Mouse (Mus musculus): ENCODE results near the gene Acsl3. TPM values are rescaled to one million over a fixed set of nuclear protein-coding genes. Genes with fewer than 3 reads are reported as not detected.

The Acsl3 gene
- polyA plus RNA-seq, 1 experiment from 2014 or later: 83.5 TPM

DNA sequence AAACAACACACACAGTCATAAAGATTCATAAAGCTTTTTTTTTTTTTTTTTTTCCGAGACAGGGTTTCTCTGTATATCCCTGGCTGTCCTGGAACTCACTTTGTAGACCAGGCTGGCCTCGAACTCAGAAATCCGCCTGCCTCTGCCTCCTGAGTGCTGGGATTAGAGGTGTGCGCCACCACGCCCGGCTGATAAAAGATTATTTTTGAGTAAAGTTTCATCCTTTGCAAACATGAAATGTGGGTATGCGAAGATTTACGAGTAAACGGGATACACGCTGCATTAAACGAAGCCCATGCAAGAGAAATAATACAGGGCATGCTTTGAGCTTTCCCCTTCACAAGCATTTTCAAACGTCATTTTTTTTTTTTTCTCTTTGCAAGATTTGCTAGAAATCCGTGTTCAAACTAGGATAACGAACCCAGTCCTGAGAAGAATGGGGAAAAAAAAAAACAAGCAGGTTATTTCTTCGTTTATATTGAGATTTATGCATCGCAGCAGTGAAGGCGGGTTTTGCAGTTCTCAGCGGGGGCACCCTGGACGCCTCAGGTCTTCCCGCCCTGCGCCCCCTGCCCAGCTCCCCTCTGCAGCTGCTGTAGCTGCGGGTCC is 500 bp upstream of the Acsl3 start:
- no peaks in the 10 kb centered on the region for H3K36me3 ChIP-seq (replicated peaks)
- peak overlapping the region; percentile 99 for H3K27ac ChIP-seq
- no peaks in the 10 kb centered on the region for H3K9me3 ChIP-seq
- WGBS: 31% methylated on average over 22 of the region's 22 CpGs
- H3K4me1 ChIP-seq: peaks cover 53% of the 10 kb centered on the region
- peak overlapping the region; percentile 96 for H3K4me3 ChIP-seq
- H3K27me3 ChIP-seq (ENCODE audit: poor library complexity, severe bottlenecking): no peaks in the 10 kb centered on the region
- no peak for DNase-seq (ENCODE audit: extremely low spot score, low spot score)

DNA sequence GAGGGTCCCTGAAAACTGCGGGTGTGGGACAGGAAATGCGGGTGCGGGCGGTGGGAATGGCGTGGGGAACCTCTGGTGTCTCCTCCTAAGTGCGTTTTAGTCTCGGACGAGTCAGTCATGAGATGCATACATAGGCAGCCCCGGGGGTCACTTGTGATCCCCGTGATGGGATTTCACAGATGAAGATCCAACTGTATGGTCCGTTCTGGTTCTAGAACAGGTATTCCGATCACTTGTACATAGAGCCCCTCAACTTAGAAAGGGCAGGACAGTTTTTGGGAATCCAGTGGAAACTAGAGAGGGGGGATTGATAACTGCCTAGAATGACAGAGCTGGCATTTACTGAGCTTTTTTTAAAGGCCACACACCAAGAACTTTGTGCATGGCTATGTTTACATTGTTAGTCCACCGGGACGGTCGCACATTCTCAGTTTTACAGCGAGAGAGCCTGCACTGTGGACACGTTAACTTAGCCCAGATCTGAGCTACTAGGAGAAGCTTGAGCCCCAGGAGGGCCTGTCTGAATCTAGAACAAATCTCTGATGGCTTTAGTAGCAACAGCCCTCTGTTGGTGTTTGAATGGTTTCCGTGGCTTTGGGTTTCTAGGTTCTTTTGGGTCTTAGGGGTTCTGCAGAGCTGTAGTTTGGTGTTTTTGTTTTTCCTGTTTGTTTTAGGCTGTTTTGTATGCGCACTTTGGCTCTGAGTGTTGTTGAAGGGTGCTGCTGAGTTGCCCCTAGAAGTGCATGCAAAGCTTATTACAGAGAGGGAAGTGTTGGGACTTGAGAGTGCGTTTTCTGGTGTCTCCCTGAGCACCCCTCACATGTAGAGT is 1.0 kb downstream of the Acsl3 start:
- peak overlapping the region; percentile 96 for H3K4me3 ChIP-seq
- peaks cover 53% of the 10 kb centered on the region for H3K4me1 ChIP-seq
- peak overlapping the region; percentile 99 for H3K27ac ChIP-seq
- H3K36me3 ChIP-seq (replicated peaks): peaks cover 4% of the 10 kb centered on the region
- 2% methylated on average over 20 of the region's 20 CpGs for WGBS
- H3K27me3 ChIP-seq (ENCODE audit: poor library complexity, severe bottlenecking): no peaks in the 10 kb centered on the region
- peak; percentile 25 for DNase-seq (ENCODE audit: extremely low spot score, low spot score)
- H3K9me3 ChIP-seq: no peaks in the 10 kb centered on the region

DNA sequence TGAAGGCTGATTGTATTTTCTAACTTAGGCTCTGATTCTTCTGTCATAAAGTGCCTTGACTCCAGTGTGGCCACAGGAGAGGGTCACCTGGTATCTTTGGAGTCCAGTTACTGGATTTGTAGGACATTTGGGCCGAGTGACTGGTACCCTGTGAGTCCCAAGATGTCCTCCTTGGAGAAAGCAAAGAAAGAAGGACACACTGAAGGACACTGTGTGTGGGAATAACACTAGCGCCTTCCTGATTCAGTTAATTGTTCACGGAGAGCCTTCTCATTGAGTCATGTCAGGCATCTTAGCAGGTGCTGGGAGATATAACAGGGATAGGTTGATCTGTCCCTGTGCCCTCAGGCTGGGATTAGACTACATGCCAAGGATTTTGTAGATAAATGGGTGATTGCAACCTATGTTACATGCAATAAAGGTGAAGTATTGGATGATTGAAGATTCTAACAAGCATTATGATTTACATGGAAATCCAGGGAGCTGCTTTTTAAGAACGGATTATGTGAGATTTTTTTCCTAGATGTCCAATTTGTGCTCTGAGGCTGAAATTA is 1.7 kb downstream of the Acsl3 start:
- Histone ChIP-seq H3K9me3 (no peaks in the 10 kb centered on the region), H3K4me1 (peaks cover 53% of the 10 kb centered on the region), H3K36me3 (replicated peaks) (peaks cover 11% of the 10 kb centered on the region), H3K4me3 (peak overlapping the region; percentile 96), H3K27ac (peak overlapping the region; percentile 99), H3K27me3 (ENCODE audit: poor library complexity, severe bottlenecking) (no peaks in the 10 kb centered on the region)
- DNase-seq (ENCODE audit: extremely low spot score, low spot score): no peak
- 40% methylated on average over 4 of the region's 4 CpGs for WGBS

DNA sequence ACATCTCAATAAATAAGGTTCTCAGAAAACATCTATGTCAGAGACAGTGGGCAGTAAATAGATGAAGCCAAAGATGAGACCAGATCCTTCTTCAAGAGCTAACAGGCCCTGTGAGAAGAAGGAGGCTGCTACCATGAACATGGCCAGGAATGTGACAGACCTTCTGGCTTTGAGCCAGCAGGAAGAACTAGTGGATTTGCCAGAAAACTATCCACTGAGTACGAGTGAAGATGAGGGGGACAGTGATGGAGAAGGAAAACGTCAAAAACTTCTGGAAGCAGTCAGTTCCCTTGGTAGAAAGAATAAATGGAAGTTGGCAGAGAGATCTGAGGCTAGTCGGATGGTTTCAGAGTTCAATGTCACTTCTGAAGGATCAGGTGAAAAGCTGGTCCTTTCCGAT is 6.7 kb downstream of the Acsl3 start:
- Histone ChIP-seq H3K9me3 (no peaks in the 10 kb centered on the region), H3K4me3 (no peak overlapping the region), H3K27ac (no peak overlapping the region), H3K27me3 (ENCODE audit: poor library complexity, severe bottlenecking) (no peaks in the 10 kb centered on the region), H3K4me1 (peaks cover 24% of the 10 kb centered on the region), H3K36me3 (replicated peaks) (peaks cover 61% of the 10 kb centered on the region)
- WGBS: 92% methylated on average over 4 of the region's 4 CpGs
- no peak for DNase-seq (ENCODE audit: extremely low spot score, low spot score)

DNA sequence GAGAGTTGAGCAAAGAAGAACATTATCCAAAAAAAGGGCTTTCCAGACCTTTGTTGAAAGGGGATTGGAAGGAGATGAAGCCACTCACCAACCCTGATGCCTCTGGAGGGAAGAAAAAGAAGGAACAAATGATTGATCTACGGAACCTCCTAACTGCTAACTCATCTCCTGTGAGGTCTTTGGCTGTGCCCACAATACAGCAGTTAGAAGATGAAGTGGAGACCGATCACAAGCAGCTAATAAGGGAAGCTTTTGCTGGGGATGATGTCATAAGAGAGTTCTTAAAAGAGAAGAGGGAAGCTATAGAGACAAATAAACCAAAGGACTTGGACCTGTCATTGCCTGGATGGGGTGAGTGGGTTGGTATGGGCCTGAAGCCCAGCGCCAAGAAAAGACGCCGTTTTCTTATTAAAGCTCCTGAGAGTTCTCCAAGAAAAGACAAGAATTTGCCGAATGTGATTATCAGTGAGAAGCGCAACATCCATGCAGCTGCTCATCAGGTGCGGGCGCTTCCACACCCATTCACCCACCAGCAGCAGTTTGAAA is 8.4 kb downstream of the Acsl3 start:
- DNase-seq (ENCODE audit: extremely low spot score, low spot score): no peak
- no peak overlapping the region for H3K4me3 ChIP-seq
- no peaks in the 10 kb centered on the region for H3K9me3 ChIP-seq
- WGBS: 96% methylated on average over 9 of the region's 9 CpGs
- no peaks in the 10 kb centered on the region for H3K27me3 ChIP-seq (ENCODE audit: poor library complexity, severe bottlenecking)
- no peak overlapping the region for H3K27ac ChIP-seq
- peaks cover 72% of the 10 kb centered on the region for H3K36me3 ChIP-seq (replicated peaks)
- H3K4me1 ChIP-seq: peaks cover 7% of the 10 kb centered on the region

DNA sequence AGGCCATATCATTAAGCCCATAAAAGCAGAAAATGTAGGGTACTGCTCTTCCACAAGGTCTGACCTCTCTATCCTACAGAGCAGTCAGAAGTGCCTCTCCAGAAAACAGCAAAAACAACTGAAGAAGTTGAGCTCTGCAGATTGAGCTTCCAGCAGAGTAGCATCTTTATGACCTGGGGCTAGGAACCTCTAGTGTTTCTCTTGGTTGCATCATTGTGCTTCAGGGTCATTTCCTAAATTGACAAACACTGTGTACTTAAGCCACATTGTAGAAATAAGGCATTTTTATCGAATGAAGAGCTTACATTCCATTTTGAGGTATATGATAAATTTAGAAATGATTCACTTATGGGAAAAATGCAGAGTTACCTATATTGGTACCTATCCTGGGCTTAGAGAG is 9.0 kb downstream of the Acsl3 start:
- peaks cover 72% of the 10 kb centered on the region for H3K36me3 ChIP-seq (replicated peaks)
- H3K4me1 ChIP-seq: peaks cover 1% of the 10 kb centered on the region
- no peak overlapping the region for H3K27ac ChIP-seq
- H3K9me3 ChIP-seq: no peaks in the 10 kb centered on the region
- H3K4me3 ChIP-seq: no peak overlapping the region
- DNase-seq (ENCODE audit: extremely low spot score, low spot score): no peak
- 92% methylated on average over 1 of the region's 1 CpGs for WGBS
- H3K27me3 ChIP-seq (ENCODE audit: poor library complexity, severe bottlenecking): no peaks in the 10 kb centered on the region

DNA sequence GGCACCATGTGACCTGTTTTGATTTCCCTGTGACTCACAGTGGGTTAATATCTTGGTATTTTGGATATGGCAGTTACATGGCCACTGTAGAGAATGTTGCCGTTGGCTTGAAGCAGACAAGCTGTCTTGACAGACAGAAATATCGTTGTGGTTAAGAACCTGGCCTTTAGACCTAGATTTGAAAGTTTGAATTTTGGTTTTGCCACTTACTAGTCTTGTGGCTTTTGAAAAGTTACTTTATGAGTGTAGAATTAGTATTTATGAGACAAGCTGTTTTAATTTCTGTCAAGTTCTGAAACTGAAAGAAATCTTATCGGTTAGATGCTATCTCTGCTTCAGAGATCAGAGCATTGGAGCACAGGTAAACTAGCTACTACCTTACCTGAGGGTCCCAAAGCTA is 24.7 kb downstream of the Acsl3 start:
- no peak overlapping the region for H3K27ac ChIP-seq
- H3K9me3 ChIP-seq: no peaks in the 10 kb centered on the region
- DNase-seq (ENCODE audit: extremely low spot score, low spot score): no peak
- H3K4me1 ChIP-seq: no peaks in the 10 kb centered on the region
- 97% methylated on average over 3 of the region's 3 CpGs for WGBS
- H3K36me3 ChIP-seq (replicated peaks): peaks cover 39% of the 10 kb centered on the region
- no peaks in the 10 kb centered on the region for H3K27me3 ChIP-seq (ENCODE audit: poor library complexity, severe bottlenecking)
- H3K4me3 ChIP-seq: no peak overlapping the region

DNA sequence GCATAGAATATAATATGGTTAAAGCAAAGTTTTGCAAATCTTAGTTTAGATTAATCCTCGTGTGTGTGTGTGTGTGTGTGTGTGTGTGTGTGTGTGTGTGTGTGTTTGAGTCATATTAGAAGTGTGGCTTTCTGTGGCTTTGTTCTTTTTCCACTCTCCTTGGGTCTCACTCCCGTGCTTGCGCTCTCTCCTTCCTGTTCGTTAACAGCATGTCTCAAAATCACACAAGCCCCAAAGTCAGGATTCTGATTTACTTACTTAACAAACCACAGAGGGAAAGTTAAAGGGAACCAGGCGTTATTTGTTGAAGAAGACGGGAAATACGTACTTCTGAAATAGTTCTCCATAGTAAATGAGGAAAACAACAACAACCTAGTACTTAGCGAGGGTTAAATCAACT is 26.5 kb downstream of the Acsl3 start:
- Histone ChIP-seq H3K27ac (no peak overlapping the region), H3K27me3 (ENCODE audit: poor library complexity, severe bottlenecking) (no peaks in the 10 kb centered on the region), H3K36me3 (replicated peaks) (peaks cover 49% of the 10 kb centered on the region), H3K4me1 (no peaks in the 10 kb centered on the region), H3K4me3 (no peak overlapping the region), H3K9me3 (no peaks in the 10 kb centered on the region)
- WGBS: 89% methylated on average over 8 of the region's 8 CpGs
- no peak for DNase-seq (ENCODE audit: extremely low spot score, low spot score)

DNA sequence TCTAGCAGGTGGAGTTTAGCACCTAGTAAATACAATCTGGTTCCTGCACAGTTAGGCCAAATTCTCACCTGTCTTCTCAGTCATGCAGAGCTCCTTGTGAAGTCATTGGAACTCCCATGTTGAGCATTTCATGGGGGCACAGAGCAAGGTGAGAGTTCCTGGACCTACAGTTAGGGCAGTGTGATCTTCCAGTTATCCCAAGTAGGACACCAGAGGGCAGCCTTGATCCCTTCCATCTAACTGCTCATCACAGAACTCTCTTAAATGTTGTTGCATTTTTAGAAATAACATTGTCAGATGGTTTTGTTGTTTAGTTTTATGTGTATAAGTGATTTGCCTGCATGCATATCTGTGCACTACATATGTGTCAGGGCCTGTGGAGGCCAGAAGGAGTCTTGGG is 29.2 kb downstream of the Acsl3 start:
- Histone ChIP-seq H3K36me3 (replicated peaks) (peaks cover 65% of the 10 kb centered on the region), H3K9me3 (no peaks in the 10 kb centered on the region), H3K27me3 (ENCODE audit: poor library complexity, severe bottlenecking) (no peaks in the 10 kb centered on the region), H3K4me1 (no peaks in the 10 kb centered on the region), H3K4me3 (no peak overlapping the region), H3K27ac (no peak overlapping the region)
- no peak for DNase-seq (ENCODE audit: extremely low spot score, low spot score)

DNA sequence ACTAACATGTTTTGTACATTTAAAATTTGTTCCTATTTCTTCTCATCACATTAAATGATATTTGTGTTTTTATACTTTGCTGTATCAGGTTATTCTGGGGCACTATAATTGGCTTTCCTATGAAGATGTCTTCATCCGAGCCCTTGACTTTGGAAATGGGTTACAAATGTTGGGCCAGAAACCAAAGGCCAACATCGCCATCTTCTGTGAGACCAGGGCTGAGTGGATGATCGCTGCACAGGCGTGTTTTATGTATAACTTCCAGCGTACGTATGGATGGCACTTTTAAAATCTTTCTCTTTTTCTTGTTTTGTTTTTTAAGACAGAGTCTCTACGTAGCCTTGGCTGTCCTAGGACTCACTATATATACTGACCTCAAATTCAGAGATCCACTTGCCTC is 30.5 kb downstream of the Acsl3 start:
- H3K4me1 ChIP-seq: no peaks in the 10 kb centered on the region
- no peak overlapping the region for H3K4me3 ChIP-seq
- peaks cover 65% of the 10 kb centered on the region for H3K36me3 ChIP-seq (replicated peaks)
- no peak overlapping the region for H3K27ac ChIP-seq
- no peak for DNase-seq (ENCODE audit: extremely low spot score, low spot score)
- no peaks in the 10 kb centered on the region for H3K27me3 ChIP-seq (ENCODE audit: poor library complexity, severe bottlenecking)
- H3K9me3 ChIP-seq: no peaks in the 10 kb centered on the region
- 94% methylated on average over 7 of the region's 7 CpGs for whole genome bisulfite sequencing

DNA sequence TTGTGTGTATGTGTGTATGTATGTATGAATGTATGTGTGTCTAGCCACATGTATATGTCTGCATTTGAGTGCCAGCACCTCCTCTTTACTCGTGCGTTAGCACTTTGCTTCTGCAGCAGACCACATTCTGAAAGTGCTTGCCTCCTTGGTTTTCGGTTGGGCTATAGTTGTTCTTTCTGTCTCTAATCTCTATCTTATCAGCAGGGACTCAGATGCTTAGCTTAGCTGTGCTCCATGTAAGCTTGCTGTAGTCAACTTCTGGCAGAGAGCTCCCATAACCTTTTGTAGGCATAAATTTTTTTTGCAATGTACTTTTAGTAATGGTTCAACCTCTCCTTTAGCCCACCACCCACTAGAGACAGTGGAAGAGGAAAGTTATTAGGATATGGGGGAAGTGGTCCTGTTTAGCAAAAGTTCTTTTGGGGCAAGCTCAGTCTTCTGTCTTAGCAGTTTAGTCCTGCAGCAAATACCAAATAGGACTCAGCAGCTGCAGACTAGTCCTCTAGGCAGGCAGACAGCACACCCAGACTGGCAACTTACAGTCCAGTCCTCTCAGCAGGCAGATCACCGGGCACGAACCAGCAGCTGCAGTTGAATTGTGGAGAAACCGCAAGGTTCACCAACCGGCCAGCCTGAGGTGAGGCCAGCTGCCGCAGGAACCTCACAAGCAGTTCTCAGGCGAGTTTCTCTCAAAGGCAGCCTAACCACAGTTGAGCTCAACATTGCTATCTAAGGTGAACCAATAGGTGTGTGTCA is 37.1 kb downstream of the Acsl3 start:
- H3K27ac ChIP-seq: no peak overlapping the region
- DNase-seq (ENCODE audit: extremely low spot score, low spot score): no peak
- H3K36me3 ChIP-seq (replicated peaks): peaks cover 92% of the 10 kb centered on the region
- no peaks in the 10 kb centered on the region for H3K4me1 ChIP-seq
- no peaks in the 10 kb centered on the region for H3K9me3 ChIP-seq
- no peak overlapping the region for H3K4me3 ChIP-seq
- H3K27me3 ChIP-seq (ENCODE audit: poor library complexity, severe bottlenecking): no peaks in the 10 kb centered on the region
- 94% methylated on average over 9 of the region's 9 CpGs for WGBS

DNA sequence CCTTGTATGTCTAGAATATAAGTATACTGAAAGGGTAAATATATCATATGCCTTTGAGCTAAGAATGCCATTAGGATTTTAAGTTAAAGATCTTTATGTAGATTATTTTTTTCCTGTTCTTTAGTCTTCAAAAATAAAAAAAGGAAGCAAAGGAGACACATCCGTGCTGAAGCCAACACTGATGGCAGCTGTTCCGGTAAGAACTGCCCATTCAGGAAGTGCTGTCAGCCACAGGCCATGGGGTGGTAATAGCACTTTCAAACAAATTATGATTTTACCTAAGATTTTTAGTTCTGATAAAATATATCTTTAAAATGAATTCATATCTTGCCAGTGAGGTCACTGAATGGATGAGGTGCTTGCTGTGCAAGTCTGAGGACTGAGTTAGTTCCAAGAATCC is 38.7 kb downstream of the Acsl3 start:
- Histone ChIP-seq H3K9me3 (no peaks in the 10 kb centered on the region), H3K4me1 (no peaks in the 10 kb centered on the region), H3K4me3 (no peak overlapping the region), H3K27me3 (ENCODE audit: poor library complexity, severe bottlenecking) (no peaks in the 10 kb centered on the region), H3K36me3 (replicated peaks) (peaks cover 93% of the 10 kb centered on the region), H3K27ac (no peak overlapping the region)
- DNase-seq (ENCODE audit: extremely low spot score, low spot score): no peak
- 95% methylated on average over 2 of the region's 2 CpGs for WGBS
